Mouse (Mus musculus): ENCODE measurements at regions not wholly inside any gene's neighbourhood (a gene's known extent, or its start where the extent isn't known, plus 50 kb on each side); places are given as distances from the start of the nearest gene placed in this dataset.
A peak's percentile ranks its signal among the peaks of the same experiment; 100 is the strongest.

DNA sequence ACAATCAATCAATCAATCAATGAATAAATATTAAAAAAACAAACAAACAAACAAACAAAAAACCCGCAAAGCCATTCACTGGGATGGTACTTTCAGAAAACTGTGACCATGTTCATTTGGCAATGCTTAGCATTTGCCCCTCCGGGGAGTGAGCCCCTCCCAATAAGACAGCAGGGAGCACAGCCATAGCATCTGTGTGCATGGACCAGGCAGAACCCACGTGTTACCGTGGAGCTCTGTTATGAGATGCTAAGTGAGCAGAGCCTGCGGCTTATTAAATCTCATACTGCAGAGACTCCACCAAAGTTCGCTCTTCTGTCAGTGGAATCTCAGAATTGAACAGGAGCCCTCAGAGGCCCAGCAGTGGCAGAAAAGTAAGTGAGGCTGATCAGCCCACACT lies 438.7 kb upstream of the Atp11b start:
- Histone ChIP-seq H3K4me3 (replicated peaks; ENCODE audit: low read depth, low read length) (no peak overlapping the region), H3K4me2 (ENCODE audit: low read length) (no peak overlapping the region), H3K9ac (ENCODE audit: low read depth, low read length) (no peak overlapping the region), H3K27me3 (ENCODE audit: insufficient read depth, low read length) (no peaks in the 10 kb centered on the region), H3K36me3 (ENCODE audit: insufficient read depth, low read length) (no peaks in the 10 kb centered on the region), H3K4me1 (replicated peaks; ENCODE audit: insufficient read depth, low read length) (no peaks in the 10 kb centered on the region), H3K9me3 (replicated peaks; ENCODE audit: low read length) (no peaks in the 10 kb centered on the region), H3K27ac (no peak overlapping the region)
- 92% methylated on average over 6 of the region's 6 CpGs for WGBS
- DNase-seq (ENCODE audit: low spot score) = no peak
- ATAC-seq (replicated peaks; ENCODE audit: low FRiP score, low read depth) = no peak
- no peak for TF ChIP-seq CTCF (IDR thresholded peaks at IDR 0.05; ENCODE audit: low read depth)

DNA sequence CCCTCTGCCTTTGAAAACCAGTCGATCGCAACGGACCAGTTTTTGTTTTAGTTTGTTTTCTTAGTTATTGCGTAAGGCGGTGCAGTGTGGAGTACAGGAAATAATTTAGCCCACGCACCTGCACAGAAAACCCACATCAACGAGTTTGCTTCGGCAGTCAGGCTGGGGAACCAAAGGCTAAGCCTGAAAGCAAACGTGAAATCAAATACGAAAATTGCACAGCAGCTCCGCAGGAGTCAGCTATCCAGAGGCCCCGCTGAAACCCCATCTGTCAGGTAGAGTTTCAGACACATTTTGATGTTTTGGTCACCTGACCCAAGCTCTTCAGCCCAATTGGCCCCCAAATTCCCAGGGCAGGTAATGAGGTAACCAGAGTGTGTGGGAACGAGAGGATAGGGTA lies 435.6 kb upstream of the Atp11b start:
- ATAC-seq (replicated peaks; ENCODE audit: low FRiP score, low read depth) = no peak
- TF ChIP-seq CTCF (IDR thresholded peaks at IDR 0.05; ENCODE audit: low read depth) = no peak
- Histone ChIP-seq H3K4me1 (replicated peaks; ENCODE audit: insufficient read depth, low read length) (no peaks in the 10 kb centered on the region), H3K9ac (ENCODE audit: low read depth, low read length) (no peak overlapping the region), H3K36me3 (ENCODE audit: insufficient read depth, low read length) (no peaks in the 10 kb centered on the region), H3K27me3 (ENCODE audit: insufficient read depth, low read length) (no peaks in the 10 kb centered on the region), H3K27ac (no peak overlapping the region), H3K4me2 (ENCODE audit: low read length) (peak overlapping the region; percentile 30; the same call in 1 of the 2 replicates), H3K4me3 (replicated peaks; ENCODE audit: low read depth, low read length) (0 out of 2 replicates have a peak overlapping the region, but pooled peaks have one; percentile 0), H3K9me3 (replicated peaks; ENCODE audit: low read length) (no peaks in the 10 kb centered on the region)
- 27% methylated on average over 13 of the region's 13 CpGs for WGBS
- DNase-seq (ENCODE audit: low spot score) = peak; percentile 14

DNA sequence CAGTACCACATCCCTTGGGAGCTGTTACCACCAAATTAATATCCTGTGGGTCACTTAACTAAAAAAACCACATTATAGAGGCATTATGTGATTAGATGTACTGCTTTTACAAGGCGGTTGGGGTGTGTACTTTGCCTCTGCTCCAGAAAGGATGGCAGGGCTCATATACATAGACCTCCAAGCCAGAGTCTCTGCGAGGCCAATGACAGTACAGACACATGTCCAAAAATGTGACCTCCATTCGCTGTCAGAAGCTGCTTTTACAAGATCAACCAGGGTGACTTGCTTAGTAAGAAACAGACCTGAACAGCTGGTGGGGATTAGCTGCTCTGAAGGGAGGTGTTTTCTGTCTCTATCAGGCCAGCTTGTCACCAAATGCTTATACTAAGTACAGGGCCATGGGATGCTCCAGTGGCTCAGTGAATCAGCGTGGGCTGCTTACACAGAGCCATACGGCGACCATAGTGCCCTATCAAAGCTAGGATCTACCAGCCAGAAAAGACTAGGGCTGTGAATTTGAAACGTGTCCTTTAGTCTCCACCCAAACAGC lies 433.0 kb upstream of the Atp11b start:
- no peak for DNase-seq (ENCODE audit: low spot score)

DNA sequence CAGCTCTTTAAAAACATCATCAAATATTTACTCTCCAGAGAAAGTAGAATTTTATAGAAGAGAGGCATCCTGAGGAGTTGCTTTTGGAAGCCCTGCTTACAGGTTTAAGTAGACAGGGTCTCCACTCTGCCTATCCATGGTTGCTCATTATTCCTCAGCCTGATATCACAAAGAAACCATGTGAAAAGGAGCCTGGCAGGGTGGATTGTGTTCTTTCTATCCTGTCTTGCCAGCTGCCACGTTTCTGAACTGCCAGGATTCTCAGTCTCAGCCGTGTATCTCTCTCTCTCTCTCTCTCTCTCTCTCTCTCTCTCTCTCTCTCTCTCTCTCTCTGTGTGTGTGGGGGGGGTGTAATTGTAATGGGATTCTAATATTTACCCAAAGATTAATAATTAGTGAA lies 431.9 kb upstream of the Atp11b start:
- ATAC-seq (replicated peaks; ENCODE audit: low FRiP score, low read depth) (no peak), DNase-seq (ENCODE audit: low spot score) (no peak)
- no peak overlapping the region for H3K27ac ChIP-seq
- no peaks in the 10 kb centered on the region for H3K27me3 ChIP-seq (ENCODE audit: insufficient read depth, low read length)
- H3K9ac ChIP-seq (ENCODE audit: low read depth, low read length) = no peak overlapping the region
- no peaks in the 10 kb centered on the region for H3K36me3 ChIP-seq (ENCODE audit: insufficient read depth, low read length)
- H3K9me3 ChIP-seq (replicated peaks; ENCODE audit: low read length) = no peaks in the 10 kb centered on the region
- H3K4me3 ChIP-seq (replicated peaks; ENCODE audit: low read depth, low read length) = no peak overlapping the region
- H3K4me1 ChIP-seq (replicated peaks; ENCODE audit: insufficient read depth, low read length) = no peaks in the 10 kb centered on the region
- 62% methylated on average over 2 of the region's 2 CpGs for WGBS
- TF ChIP-seq CTCF (IDR thresholded peaks at IDR 0.05; ENCODE audit: low read depth) = no peak
- H3K4me2 ChIP-seq (ENCODE audit: low read length) = no peak overlapping the region

More for the DNA sequence above, 433.0 kb upstream of the Atp11b start:
- Histone ChIP-seq H3K4me3 (replicated peaks; ENCODE audit: low read depth, low read length) (no peak overlapping the region), H3K9ac (ENCODE audit: low read depth, low read length) (no peak overlapping the region), H3K36me3 (ENCODE audit: insufficient read depth, low read length) (no peaks in the 10 kb centered on the region), H3K27me3 (ENCODE audit: insufficient read depth, low read length) (no peaks in the 10 kb centered on the region), H3K9me3 (replicated peaks; ENCODE audit: low read length) (no peaks in the 10 kb centered on the region), H3K4me1 (replicated peaks; ENCODE audit: insufficient read depth, low read length) (no peaks in the 10 kb centered on the region), H3K27ac (no peak overlapping the region), H3K4me2 (ENCODE audit: low read length) (no peak overlapping the region)
- ATAC-seq (replicated peaks; ENCODE audit: low FRiP score, low read depth) = no peak
- WGBS = 48% methylated on average over 7 of the region's 7 CpGs
- TF ChIP-seq CTCF (IDR thresholded peaks at IDR 0.05; ENCODE audit: low read depth) = no peak

DNA sequence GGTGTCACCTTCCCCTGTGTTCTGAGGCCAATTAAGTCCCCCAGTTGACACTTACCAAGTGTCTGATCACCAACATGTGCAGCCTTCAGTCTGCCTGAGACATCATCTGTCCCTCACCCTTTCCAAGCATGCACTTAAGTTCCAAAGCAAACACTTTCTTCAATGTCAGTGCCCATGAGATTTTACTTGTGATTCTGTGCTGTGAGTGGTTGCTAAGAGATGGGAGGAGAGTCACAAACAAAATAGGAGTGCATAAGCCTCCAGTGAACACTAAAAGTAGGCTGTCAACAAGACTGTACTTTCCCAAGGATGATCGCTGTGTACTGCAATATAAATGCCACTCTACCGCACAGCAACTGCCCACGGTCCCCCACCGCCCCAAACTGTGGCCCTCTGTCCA lies 431.0 kb upstream of the Atp11b start:
- WGBS = 73% methylated on average over 4 of the region's 4 CpGs
- H3K4me3 ChIP-seq (replicated peaks; ENCODE audit: low read depth, low read length) = no peak overlapping the region
- TF ChIP-seq CTCF (IDR thresholded peaks at IDR 0.05; ENCODE audit: low read depth) = no peak
- H3K27me3 ChIP-seq (ENCODE audit: insufficient read depth, low read length) = no peaks in the 10 kb centered on the region
- H3K4me1 ChIP-seq (replicated peaks; ENCODE audit: insufficient read depth, low read length) = no peaks in the 10 kb centered on the region
- no peaks in the 10 kb centered on the region for H3K9me3 ChIP-seq (replicated peaks; ENCODE audit: low read length)
- no peak overlapping the region for H3K9ac ChIP-seq (ENCODE audit: low read depth, low read length)
- no peak for DNase-seq (ENCODE audit: low spot score)
- no peak overlapping the region for H3K27ac ChIP-seq
- no peak for ATAC-seq (replicated peaks; ENCODE audit: low FRiP score, low read depth)
- no peaks in the 10 kb centered on the region for H3K36me3 ChIP-seq (ENCODE audit: insufficient read depth, low read length)
- no peak overlapping the region for H3K4me2 ChIP-seq (ENCODE audit: low read length)

DNA sequence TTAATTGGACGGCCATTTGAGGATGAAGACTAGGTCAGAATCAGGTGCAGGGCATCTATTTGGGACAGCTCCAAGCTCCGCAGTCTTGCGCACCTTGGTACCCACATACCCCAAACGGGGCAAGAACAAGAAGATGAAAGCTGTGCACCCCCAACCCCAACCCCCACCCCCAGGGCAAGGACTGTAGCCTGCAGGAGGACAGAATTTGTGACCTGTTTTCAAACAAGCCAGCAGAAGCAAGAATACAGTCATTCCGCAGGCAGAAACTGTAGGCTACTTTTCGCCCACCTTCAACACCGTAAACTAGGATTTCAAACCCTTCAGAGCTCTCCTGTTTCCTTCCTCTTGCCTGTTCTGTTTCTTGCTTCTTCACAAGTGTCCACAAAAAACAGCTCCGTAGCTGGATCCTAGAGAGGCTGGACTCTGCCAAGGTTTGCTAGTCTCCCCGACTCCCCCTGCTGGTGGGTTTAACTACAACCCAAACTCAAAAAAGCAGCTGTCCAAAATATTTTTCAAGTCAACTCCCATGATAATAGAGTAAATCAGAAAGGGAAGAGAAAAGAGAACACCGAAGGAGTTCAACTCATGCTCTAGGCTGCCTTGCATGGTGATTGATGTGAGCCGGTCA lies 430.3 kb upstream of the Atp11b start:
- Histone ChIP-seq H3K4me3 (replicated peaks; ENCODE audit: low read depth, low read length) (no peak overlapping the region), H3K4me2 (ENCODE audit: low read length) (no peak overlapping the region), H3K9me3 (replicated peaks; ENCODE audit: low read length) (no peaks in the 10 kb centered on the region), H3K9ac (ENCODE audit: low read depth, low read length) (no peak overlapping the region), H3K4me1 (replicated peaks; ENCODE audit: insufficient read depth, low read length) (no peaks in the 10 kb centered on the region), H3K27ac (no peak overlapping the region), H3K27me3 (ENCODE audit: insufficient read depth, low read length) (no peaks in the 10 kb centered on the region), H3K36me3 (ENCODE audit: insufficient read depth, low read length) (no peaks in the 10 kb centered on the region)
- WGBS = 58% methylated on average over 11 of the region's 11 CpGs
- TF ChIP-seq CTCF (IDR thresholded peaks at IDR 0.05; ENCODE audit: low read depth) = peak; percentile 72
- no peak for ATAC-seq (replicated peaks; ENCODE audit: low FRiP score, low read depth)
- DNase-seq (ENCODE audit: low spot score) = peak; percentile 78

DNA sequence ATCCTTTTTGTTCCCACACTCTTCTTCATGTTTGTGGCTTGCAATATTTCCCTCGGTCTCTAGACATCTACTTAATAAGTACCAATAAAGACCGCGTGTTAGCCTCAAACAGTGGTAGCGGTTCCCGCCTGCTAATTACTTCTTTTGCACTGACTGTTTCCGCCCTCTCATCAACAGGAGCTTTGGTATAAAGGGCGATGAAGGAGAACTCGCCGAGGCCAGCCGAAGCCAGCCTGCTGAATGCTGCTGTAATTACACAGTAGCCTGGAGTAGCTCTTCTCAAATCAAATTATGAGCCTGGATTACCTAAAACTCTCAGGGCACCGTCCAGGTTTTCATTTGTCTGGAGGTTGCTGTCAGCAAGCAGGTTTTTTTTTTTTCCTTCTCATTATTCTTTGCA lies 429.7 kb upstream of the Atp11b start:
- DNase-seq (ENCODE audit: low spot score) = no peak
- no peak overlapping the region for H3K4me3 ChIP-seq (replicated peaks; ENCODE audit: low read depth, low read length)
- whole genome bisulfite sequencing = 22% methylated on average over 11 of the region's 11 CpGs
- H3K4me2 ChIP-seq (ENCODE audit: low read length) = no peak overlapping the region
- H3K9ac ChIP-seq (ENCODE audit: low read depth, low read length) = no peak overlapping the region
- no peaks in the 10 kb centered on the region for H3K27me3 ChIP-seq (ENCODE audit: insufficient read depth, low read length)
- H3K36me3 ChIP-seq (ENCODE audit: insufficient read depth, low read length) = no peaks in the 10 kb centered on the region
- no peak for TF ChIP-seq CTCF (IDR thresholded peaks at IDR 0.05; ENCODE audit: low read depth)
- H3K9me3 ChIP-seq (replicated peaks; ENCODE audit: low read length) = no peaks in the 10 kb centered on the region
- H3K4me1 ChIP-seq (replicated peaks; ENCODE audit: insufficient read depth, low read length) = no peaks in the 10 kb centered on the region
- H3K27ac ChIP-seq = no peak overlapping the region
- no peak for ATAC-seq (replicated peaks; ENCODE audit: low FRiP score, low read depth)
